Mouse (Mus musculus): ENCODE data around the gene Ciapin1.
"Not testable (repeated sequence)": the region's sequence is repeated elsewhere in the genome, so short reads cannot be mapped to it uniquely, and the experiment has no call there.

Gene Ciapin1

GRCm38 (mm10) chr8:94857346-94858173, 19.4 kb upstream of the Ciapin1 start, which contains the start of gene Polr2c:
Gene Polr2c, plus strand, starts transcription at chr8:94857450.
- DNase-seq (ENCODE audit: extremely low read depth, insufficient read length, low spot score): peak; percentile 87

- DNase-seq (ENCODE audit: extremely low read depth, insufficient read length, low spot score): no peak
These were observed 18.8 kb upstream of the Ciapin1 start for GRCm38 (mm10) chr8:94857011-94857345.

- not testable (repeated sequence) for DNase-seq (ENCODE audit: extremely low read depth, insufficient read length, low spot score)
These were observed 16.6 kb upstream of the Ciapin1 start for GRCm38 (mm10) chr8:94854761-94855160.

GRCm38 (mm10) chr8:94850049-94850448, 11.9 kb upstream of the Ciapin1 start:
- no peak for DNase-seq (ENCODE audit: extremely low read depth, insufficient read length, low spot score)

- no peak for DNase-seq (ENCODE audit: extremely low read depth, insufficient read length, low spot score)
These were observed 3.0 kb upstream of the Ciapin1 start for GRCm38 (mm10) chr8:94841183-94841582.

GRCm38 (mm10) chr8:94838600-94838999, 442 bp upstream of the Ciapin1 start:
- no peak for DNase-seq (ENCODE audit: extremely low read depth, insufficient read length, low spot score)

GRCm38 (mm10) chr8:94836456-94837240, 1.5 kb downstream of the Ciapin1 start:
- no peak for DNase-seq (ENCODE audit: extremely low read depth, insufficient read length, low spot score)

- not testable (repeated sequence) for DNase-seq (ENCODE audit: extremely low read depth, insufficient read length, low spot score)
These were observed 2.4 kb downstream of the Ciapin1 start for GRCm38 (mm10) chr8:94835751-94836150.

- not testable (repeated sequence) for DNase-seq (ENCODE audit: extremely low read depth, insufficient read length, low spot score)
These were observed 4.2 kb downstream of the Ciapin1 start for GRCm38 (mm10) chr8:94833901-94834405.

GRCm38 (mm10) chr8:94828284-94828683, 9.9 kb downstream of the Ciapin1 start:
- DNase-seq (ENCODE audit: extremely low read depth, insufficient read length, low spot score): no peak

- DNase-seq (ENCODE audit: extremely low read depth, insufficient read length, low spot score): no peak
These were observed 11.9 kb downstream of the Ciapin1 start for GRCm38 (mm10) chr8:94826210-94826609.

GRCm38 (mm10) chr8:94825170-94825569, 13.0 kb downstream of the Ciapin1 start:
- DNase-seq (ENCODE audit: extremely low read depth, insufficient read length, low spot score): no peak

GRCm38 (mm10) chr8:94822637-94823560, 15.3 kb downstream of the Ciapin1 start:
- DNase-seq (ENCODE audit: extremely low read depth, insufficient read length, low spot score): peak; percentile 42

GRCm38 (mm10) chr8:94821381-94821780, 16.8 kb downstream of the Ciapin1 start:
- DNase-seq (ENCODE audit: extremely low read depth, insufficient read length, low spot score): no peak

- DNase-seq (ENCODE audit: extremely low read depth, insufficient read length, low spot score): no peak
These were observed 17.6 kb downstream of the Ciapin1 start for GRCm38 (mm10) chr8:94820553-94820952.

- no peak for DNase-seq (ENCODE audit: extremely low read depth, insufficient read length, low spot score)
These were observed 18.4 kb downstream of the Ciapin1 start for GRCm38 (mm10) chr8:94819671-94820179.

GRCm38 (mm10) chr8:94817933-94818332, 20.2 kb downstream of the Ciapin1 start:
- DNase-seq (ENCODE audit: extremely low read depth, insufficient read length, low spot score): no peak

- no peak for DNase-seq (ENCODE audit: extremely low read depth, insufficient read length, low spot score)
These were observed 23.6 kb downstream of the Ciapin1 start for GRCm38 (mm10) chr8:94814556-94814955.

- peak; percentile 46 for DNase-seq (ENCODE audit: extremely low read depth, insufficient read length, low spot score)
These were observed 25.5 kb downstream of the Ciapin1 start for GRCm38 (mm10) chr8:94812645-94813098.

- DNase-seq (ENCODE audit: extremely low read depth, insufficient read length, low spot score): no peak
These were observed 26.5 kb downstream of the Ciapin1 start for GRCm38 (mm10) chr8:94811654-94812053.
